Mouse (Mus musculus) midbrain, embryonic 15.5 days (tissue): ENCODE measurements at regions not wholly inside any gene's neighbourhood (a gene's known extent, or its start where the extent isn't known, plus 50 kb on each side); places are given as distances from the start of the nearest gene placed in this dataset.
A peak's percentile ranks its signal among the peaks of the same experiment; 100 is the strongest.

Experiments
- ATAC-seq: fragments of 200-750 bp; cut with Nextera tagmentation; replicated peaks from 2 replicates; pipeline ENCODE4 v1.8.0; 2017; ENCODE audit warnings: moderate TSS enrichment
- H3K27ac ChIP-seq: fragments of 300-500 bp; sonication (generic); 2 replicates; pipeline ENCODE4 v1.5.1; 2015; ENCODE audit warnings: mild to moderate bottlenecking, inconsistent platforms
- H3K27me3 ChIP-seq: fragments of 300-500 bp; sonication (generic); replicated peaks from 2 replicates; pipeline ENCODE4 v1.6.1; 2015; ENCODE audit warnings: inconsistent platforms
- H3K36me3 ChIP-seq: fragments of 300-500 bp; sonication (generic); replicated peaks from 2 replicates; pipeline ENCODE4 v1.6.1; 2015; ENCODE audit warnings: inconsistent platforms
- H3K4me1 ChIP-seq: fragments of 300-500 bp; sonication (generic); 2 replicates; pipeline ENCODE4 v1.6.1; 2015; ENCODE audit warnings: inconsistent platforms
- H3K4me2 ChIP-seq: fragments of 300-500 bp; sonication (generic); 2 replicates; pipeline ENCODE4 v1.6.1; 2015; ENCODE audit warnings: inconsistent platforms, mild to moderate bottlenecking, moderate library complexity
- H3K4me3 ChIP-seq: fragments of 300-500 bp; sonication (generic); 2 replicates; pipeline ENCODE4 v1.5.1; 2015; ENCODE audit warnings: mild to moderate bottlenecking, inconsistent platforms
- H3K9ac ChIP-seq: fragments of 300-500 bp; sonication (generic); 2 replicates; pipeline ENCODE4 v1.6.1; 2015; ENCODE audit warnings: mild to moderate bottlenecking, inconsistent platforms
- H3K9me3 ChIP-seq: fragments of 300-500 bp; sonication (generic); 2 replicates; pipeline ENCODE4 v1.6.1; 2016; ENCODE audit warnings: inconsistent platforms
- WGBS: fragments of 180-500 bp; shearing (Covaris S2); methylation state at CpG from one replicate; pipeline ENCODE4 v1.1.7; 2015; ENCODE audit warnings: mixed read lengths; 5-methylcytosine and 5-hydroxymethylcytosine counted together

- 72% methylated on average over 5 of the region's 5 CpGs for WGBS
These were observed 134.4 kb upstream of the Slc35f3 start for GRCm38 (mm10) chr8:126163954-126164353.

GRCm38 (mm10) chr8:126165486-126166095 lies 132.8 kb upstream of the Slc35f3 start:
- Histone ChIP-seq H3K27ac (peak overlapping the region; percentile 51), H3K4me1 (peaks cover 35% of the 10 kb centered on the region), H3K9me3 (no peaks in the 10 kb centered on the region), H3K36me3 (no peaks in the 10 kb centered on the region), H3K4me3 (no peak overlapping the region), H3K4me2 (no peak overlapping the region), H3K9ac (no peak overlapping the region), H3K27me3 (no peaks in the 10 kb centered on the region)
- 0 out of 2 replicates have a peak, but pooled peaks have one; percentile 35 for ATAC-seq
- WGBS = 70% methylated on average over 8 of the region's 8 CpGs

More at GRCm38 (mm10) chr8:126163954-126164353, 134.4 kb upstream of the Slc35f3 start:
- no peaks in the 10 kb centered on the region for H3K36me3 ChIP-seq
- no peaks in the 10 kb centered on the region for H3K9me3 ChIP-seq
- H3K27me3 ChIP-seq = no peaks in the 10 kb centered on the region
- H3K27ac ChIP-seq = no peak overlapping the region; the same call in 1 of the 2 replicates
- peaks cover 42% of the 10 kb centered on the region for H3K4me1 ChIP-seq
- no peak overlapping the region for H3K9ac ChIP-seq
- H3K4me2 ChIP-seq = no peak overlapping the region
- no peak overlapping the region for H3K4me3 ChIP-seq
- no peak for ATAC-seq

GRCm38 (mm10) chr8:126166394-126166793 lies 132.0 kb upstream of the Slc35f3 start:
- 72% methylated on average over 7 of the region's 7 CpGs for WGBS
- Histone ChIP-seq H3K9ac (no peak overlapping the region), H3K27me3 (no peaks in the 10 kb centered on the region), H3K9me3 (no peaks in the 10 kb centered on the region), H3K36me3 (no peaks in the 10 kb centered on the region), H3K4me1 (peaks cover 31% of the 10 kb centered on the region), H3K4me3 (no peak overlapping the region), H3K27ac (peak overlapping the region; percentile 51), H3K4me2 (no peak overlapping the region)
- ATAC-seq = no peak

- Histone ChIP-seq H3K4me3 (no peak overlapping the region), H3K9ac (no peak overlapping the region), H3K9me3 (no peaks in the 10 kb centered on the region), H3K27ac (no peak overlapping the region), H3K4me2 (no peak overlapping the region), H3K27me3 (no peaks in the 10 kb centered on the region), H3K36me3 (no peaks in the 10 kb centered on the region), H3K4me1 (peaks cover 10% of the 10 kb centered on the region)
- WGBS = 74% methylated on average over 7 of the region's 7 CpGs
- no peak for ATAC-seq
These were observed 123.9 kb upstream of the Slc35f3 start for GRCm38 (mm10) chr8:126174451-126174850.

GRCm38 (mm10) chr8:126176305-126176704 lies 122.1 kb upstream of the Slc35f3 start:
- H3K4me1 ChIP-seq = peaks cover 10% of the 10 kb centered on the region
- 91% methylated on average over 7 of the region's 7 CpGs for WGBS
- no peak overlapping the region for H3K4me3 ChIP-seq
- no peaks in the 10 kb centered on the region for H3K9me3 ChIP-seq
- ATAC-seq = no peak
- no peak overlapping the region for H3K27ac ChIP-seq
- H3K9ac ChIP-seq = no peak overlapping the region
- no peak overlapping the region for H3K4me2 ChIP-seq
- no peaks in the 10 kb centered on the region for H3K27me3 ChIP-seq
- no peaks in the 10 kb centered on the region for H3K36me3 ChIP-seq

GRCm38 (mm10) chr8:126177855-126178254 lies 120.5 kb upstream of the Slc35f3 start:
- Histone ChIP-seq H3K27ac (no peak overlapping the region), H3K4me1 (peaks cover 10% of the 10 kb centered on the region), H3K4me3 (no peak overlapping the region), H3K27me3 (no peaks in the 10 kb centered on the region), H3K36me3 (no peaks in the 10 kb centered on the region), H3K9ac (no peak overlapping the region), H3K9me3 (no peaks in the 10 kb centered on the region), H3K4me2 (no peak overlapping the region)
- ATAC-seq = no peak
- 84% methylated on average over 10 of the region's 10 CpGs for WGBS

- Histone ChIP-seq H3K9me3 (no peaks in the 10 kb centered on the region), H3K27me3 (no peaks in the 10 kb centered on the region), H3K27ac (no peak overlapping the region), H3K36me3 (no peaks in the 10 kb centered on the region), H3K4me1 (no peaks in the 10 kb centered on the region), H3K4me3 (no peak overlapping the region), H3K4me2 (no peak overlapping the region), H3K9ac (no peak overlapping the region)
- ATAC-seq = no peak
- 45% methylated on average over 5 of the region's 5 CpGs for WGBS
These were observed 109.5 kb upstream of the Slc35f3 start for GRCm38 (mm10) chr8:126188741-126189285.

- no peaks in the 10 kb centered on the region for H3K9me3 ChIP-seq
- no peak overlapping the region for H3K9ac ChIP-seq
- 73% methylated on average over 2 of the region's 2 CpGs for WGBS
- no peak overlapping the region for H3K4me3 ChIP-seq
- H3K27me3 ChIP-seq = no peaks in the 10 kb centered on the region
- no peaks in the 10 kb centered on the region for H3K36me3 ChIP-seq
- no peak overlapping the region for H3K27ac ChIP-seq
- no peak for ATAC-seq
- H3K4me2 ChIP-seq = no peak overlapping the region
- H3K4me1 ChIP-seq = no peaks in the 10 kb centered on the region
These were observed 102.7 kb upstream of the Slc35f3 start for GRCm38 (mm10) chr8:126195616-126196015.

- no peak overlapping the region for H3K9ac ChIP-seq
- H3K36me3 ChIP-seq = no peaks in the 10 kb centered on the region
- no peak overlapping the region for H3K27ac ChIP-seq
- no peak overlapping the region for H3K4me3 ChIP-seq
- 87% methylated on average over 8 of the region's 8 CpGs for WGBS
- H3K4me1 ChIP-seq = no peaks in the 10 kb centered on the region
- no peak for ATAC-seq
- no peaks in the 10 kb centered on the region for H3K27me3 ChIP-seq
- no peaks in the 10 kb centered on the region for H3K9me3 ChIP-seq
- H3K4me2 ChIP-seq = no peak overlapping the region
These were observed 87.8 kb upstream of the Slc35f3 start for GRCm38 (mm10) chr8:126210561-126210960.

- Histone ChIP-seq H3K4me1 (no peaks in the 10 kb centered on the region), H3K4me3 (no peak overlapping the region), H3K9ac (no peak overlapping the region), H3K36me3 (no peaks in the 10 kb centered on the region), H3K27ac (no peak overlapping the region), H3K4me2 (no peak overlapping the region), H3K27me3 (no peaks in the 10 kb centered on the region), H3K9me3 (no peaks in the 10 kb centered on the region)
- no peak for ATAC-seq
- WGBS = 93% methylated on average over 5 of the region's 5 CpGs
These were observed 85.6 kb upstream of the Slc35f3 start for GRCm38 (mm10) chr8:126212802-126213201.

GRCm38 (mm10) chr8:126214571-126214970 lies 83.8 kb upstream of the Slc35f3 start:
- H3K9me3 ChIP-seq = no peaks in the 10 kb centered on the region
- no peak overlapping the region for H3K27ac ChIP-seq
- H3K4me2 ChIP-seq = no peak overlapping the region
- H3K27me3 ChIP-seq = no peaks in the 10 kb centered on the region
- H3K4me1 ChIP-seq = no peaks in the 10 kb centered on the region
- H3K9ac ChIP-seq = no peak overlapping the region
- no peaks in the 10 kb centered on the region for H3K36me3 ChIP-seq
- no peak for ATAC-seq
- no peak overlapping the region for H3K4me3 ChIP-seq
- WGBS = 17% methylated on average over 1 of the region's 1 CpGs

GRCm38 (mm10) chr8:126216391-126216790 lies 82.0 kb upstream of the Slc35f3 start:
- Histone ChIP-seq H3K9me3 (no peaks in the 10 kb centered on the region), H3K27me3 (no peaks in the 10 kb centered on the region), H3K9ac (no peak overlapping the region), H3K4me1 (no peaks in the 10 kb centered on the region), H3K4me2 (no peak overlapping the region), H3K27ac (no peak overlapping the region), H3K36me3 (no peaks in the 10 kb centered on the region), H3K4me3 (no peak overlapping the region)
- ATAC-seq = no peak
- WGBS = 76% methylated on average over 5 of the region's 5 CpGs

- no peaks in the 10 kb centered on the region for H3K27me3 ChIP-seq
- no peak overlapping the region for H3K4me3 ChIP-seq
- ATAC-seq = no peak
- no peak overlapping the region for H3K4me2 ChIP-seq
- no peaks in the 10 kb centered on the region for H3K9me3 ChIP-seq
- no peaks in the 10 kb centered on the region for H3K4me1 ChIP-seq
- WGBS = 61% methylated on average over 1 of the region's 1 CpGs
- H3K36me3 ChIP-seq = no peaks in the 10 kb centered on the region
- H3K27ac ChIP-seq = no peak overlapping the region
- no peak overlapping the region for H3K9ac ChIP-seq
These were observed 76.7 kb upstream of the Slc35f3 start for GRCm38 (mm10) chr8:126221631-126222030.
